In the genomic region with DNA sequence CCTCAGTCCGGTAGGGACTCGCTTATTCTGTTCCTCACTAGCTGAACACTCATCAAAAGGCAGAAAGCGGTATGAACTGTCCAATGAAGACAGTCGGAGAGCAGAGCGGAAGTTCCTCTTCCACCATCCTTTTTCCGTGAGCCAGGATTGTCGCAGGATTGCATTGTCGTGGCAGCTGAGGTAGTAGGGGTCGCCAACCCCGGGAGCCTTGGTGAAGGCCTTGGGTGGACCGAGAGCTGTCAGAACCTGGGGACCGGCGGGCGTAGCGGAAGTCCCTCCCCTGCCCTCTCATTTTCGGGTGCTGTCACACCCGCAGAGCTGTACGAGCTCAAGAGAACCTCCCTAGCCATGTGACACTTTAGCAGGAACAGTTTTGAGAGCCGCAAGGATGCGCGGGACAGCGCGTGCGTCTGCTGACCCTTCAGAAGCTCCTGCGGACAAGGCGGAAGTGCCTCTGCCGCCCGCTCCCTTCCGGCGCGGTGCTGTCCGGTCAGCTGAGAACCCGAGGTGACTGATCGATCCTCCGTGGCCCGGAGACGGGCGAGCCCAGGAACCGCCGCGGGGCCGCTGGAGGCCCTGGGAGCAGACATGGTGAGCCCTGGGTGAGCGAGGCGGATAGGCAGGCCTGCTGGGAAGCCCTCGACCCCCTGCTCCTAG, we compare ENCODE assay signal across 8 mouse cellular contexts. TPM values are rescaled to one million over a fixed set of nuclear protein-coding genes. Genes with fewer than 3 reads are reported as not detected.
DNase-seq lines count a peak whose midpoint lies in the region; ATAC-seq lines count a peak whose summit lies in the region.

Gene Zfp709, plus strand, starts transcription at position 402 of the 657 bp plus-strand sequence.

- ATAC-seq in intestine, embryonic 14.5 days (replicated peaks; ENCODE audit: low FRiP score, low TSS enrichment, low read depth): peak; percentile 91
- ATAC-seq in megakaryocyte progenitor cell, adult 5-6 weeks (replicated peaks; ENCODE audit: poor library complexity): peak; percentile 96

- peak within 1 kb of the TSS; percentile 90 for H3K27ac ChIP-seq in intestine, embryonic 14.5 days (ENCODE audit: low read depth)

- no peaks in the 10 kb centered on the region for H3K4me1 ChIP-seq in intestine, embryonic 14.5 days (replicated peaks; ENCODE audit: control insufficient read depth, insufficient read depth, low read length)

- WGBS in intestine, embryonic 14.5 days: 5% methylated on average over 45 of the region's 45 CpGs

- peak; percentile 78 for DNase-seq in adrenal gland, postnatal 10 days
- peak; percentile 45 for DNase-seq in embryo, embryonic 11.5 days (ENCODE audit: low read depth, low spot score)
- peak; percentile 70 for DNase-seq in gastrocnemius, postnatal 25 days
- DNase-seq in intestine, embryonic 14.5 days (ENCODE audit: low spot score): peak; percentile 86
- peak; percentile 34 to 75 for DNase-seq in left cerebral cortex, postnatal 10 days (ENCODE audit: extremely low spot score in 1 of 2, low spot score in 2 of 2)
- DNase-seq in right cerebral cortex, postnatal 10 days (ENCODE audit: low spot score in 2 of 2): peak; percentile 72 to 81
- DNase-seq in urinary bladder, postnatal 36 days (ENCODE audit: low spot score in 2 of 2): peak; percentile 52 to 63

- intact Hi-C loops in left cerebral cortex, postnatal 10 days (cut with DNase I): no loop called here

- H3K4me3 ChIP-seq in intestine, embryonic 14.5 days (ENCODE audit: low read depth, low read length): peak within 1 kb of the TSS; percentile 67

- H3K36me3 ChIP-seq in intestine, embryonic 14.5 days (ENCODE audit: control insufficient read depth, insufficient read depth, low read length): peaks cover 19% of the 10 kb centered on the region

- H3K4me2 ChIP-seq in intestine, embryonic 14.5 days (ENCODE audit: low read length): peak within 1 kb of the TSS; percentile 94

- no peaks in the 10 kb centered on the region for H3K27me3 ChIP-seq in intestine, embryonic 14.5 days (replicated peaks; ENCODE audit: control insufficient read depth, insufficient read depth, low read length)

- peaks cover 22% of the 10 kb centered on the region for H3K9me3 ChIP-seq in intestine, embryonic 14.5 days (ENCODE audit: control insufficient read depth, low read length)

- peak within 1 kb of the TSS; percentile 85 for H3K9ac ChIP-seq in intestine, embryonic 14.5 days (ENCODE audit: low read length)

RNA-seq across cellular contexts. Expression of gene Zfp709, which starts in this region (rescaled TPM):
- total RNA-seq in adrenal gland, postnatal 10 days (2021): 1 to 10 TPM; 7.6 to 9.4 TPM
- 1 to 10 TPM; 2.3 to 2.6 TPM for total RNA-seq in gastrocnemius, postnatal 25 days (2021)
- polyA plus RNA-seq in intestine, embryonic 14.5 days (2014; fragmentation: Nextera tagmentation; extraction: Ambion mirVana): 5.8 and 6.9 TPM in 2 replicates
- 10 to 100 TPM; 12.1 to 13.3 TPM for total RNA-seq in left cerebral cortex, postnatal 10 days (2021)
- 4.8 and 7.9 TPM in 2 replicates for total RNA-seq in megakaryocyte progenitor cell, adult 5-6 weeks (2015)
- 7.6 and 10.5 TPM in 2 replicates for total RNA-seq in megakaryocyte progenitor cell, adult 5-6 weeks (2017)

Comparison
In these comparisons a context has a peak if more than half of its experiments do, and no peak if none do; other contexts are left out.
1. Peak in every context shown above with its lines: DNase-seq, ATAC-seq, H3K4me3 ChIP-seq and H3K27ac ChIP-seq.